Mouse (Mus musculus) G1E (cell line): ENCODE data around the gene Rtl5.

Experiments
- CTCF ChIP-seq: IDR thresholded peaks from 2 replicates; pipeline ENCODE4 v1.5.1; 2012; ENCODE audit warnings: low read depth, low read length, inconsistent platforms, mixed read lengths
- GATA2 ChIP-seq: IDR thresholded peaks from 2 replicates; pipeline ENCODE4 v1.6.1; 2012; ENCODE audit warnings: low read depth, low read length, inconsistent platforms, borderline replicate concordance
- TAL1 ChIP-seq: conservative IDR thresholded peaks from 2 replicates; pipeline ENCODE4 v1.6.1; 2012; ENCODE audit warnings: low read depth, low read length, inconsistent platforms, mixed read lengths

DNA sequence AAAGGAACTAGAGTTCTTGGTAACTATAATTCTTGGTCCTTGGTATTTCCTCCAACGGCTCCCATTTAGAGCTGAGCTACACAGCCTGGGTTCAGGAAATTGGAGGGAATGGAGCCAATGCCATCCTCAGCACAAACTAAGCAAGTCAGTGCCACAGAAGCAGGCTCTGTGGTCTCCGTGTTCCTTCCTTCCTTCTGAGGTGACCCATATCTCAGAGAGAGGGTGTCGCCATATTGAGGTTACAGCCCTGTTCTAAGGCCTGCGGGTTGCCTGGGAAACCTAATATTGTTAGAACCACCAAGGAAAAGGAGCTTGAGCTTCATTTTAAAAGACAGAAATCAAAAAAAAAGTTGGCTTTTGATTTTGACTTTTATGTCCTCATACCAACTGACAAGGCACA, 28.7 kb downstream of the Rtl5 start:
- TF ChIP-seq GATA2, result no peak
- no peak for TF ChIP-seq CTCF
- TF ChIP-seq TAL1, result no peak
